Mouse (Mus musculus) right cerebral cortex, postnatal 14 days (tissue): ENCODE data around the gene Isoc2a.

Source experiments
- DNase-seq: peaks from one replicate; pipeline ENCODE4 v3.0.0; 2022

Isoc2a gene

GRCm38 (mm10) chr7:4919971-4920370 is 43.0 kb downstream of the Isoc2a start:
- DNase-seq, result no peak

- DNase-seq, result no peak
Observed at GRCm38 (mm10) chr7:4920496-4920895, 43.5 kb downstream of the Isoc2a start.

- no peak for DNase-seq
Observed at GRCm38 (mm10) chr7:4920976-4921823, 44.2 kb downstream of the Isoc2a start.

- DNase-seq, result no peak
Observed at GRCm38 (mm10) chr7:4921824-4922482, 45.0 kb downstream of the Isoc2a start, which contains the start of gene Nat14. Gene Nat14 (plus strand): TSS chr7:4922028.

GRCm38 (mm10) chr7:4922508-4922907 is 45.6 kb downstream of the Isoc2a start:
- peak; percentile 85 for DNase-seq

GRCm38 (mm10) chr7:4922931-4923565 is 46.1 kb downstream of the Isoc2a start:
- peak; percentile 79 for DNase-seq

GRCm38 (mm10) chr7:4923586-4924364 is 46.8 kb downstream of the Isoc2a start:
- peak; percentile 53 for DNase-seq

GRCm38 (mm10) chr7:4924483-4924882 is 47.5 kb downstream of the Isoc2a start:
- no peak for DNase-seq

- no peak for DNase-seq
Observed at GRCm38 (mm10) chr7:4924891-4925301, 47.9 kb downstream of the Isoc2a start.

- DNase-seq, result peak; percentile 38
Observed at GRCm38 (mm10) chr7:4925441-4926381, 48.8 kb downstream of the Isoc2a start, which contains the start of gene Ssc5d. Gene Ssc5d (plus strand): TSS chr7:4925785.

- DNase-seq, result no peak
Observed at GRCm38 (mm10) chr7:4926849-4927248, 49.9 kb downstream of the Isoc2a start.

- DNase-seq, result no peak
Observed at GRCm38 (mm10) chr7:4927711-4928110, 50.8 kb downstream of the Isoc2a start.

GRCm38 (mm10) chr7:4928323-4928722 is 51.4 kb downstream of the Isoc2a start:
- DNase-seq, result no peak

GRCm38 (mm10) chr7:4933103-4933502 is 56.1 kb downstream of the Isoc2a start:
- DNase-seq, result no peak

- DNase-seq, result no peak
Observed at GRCm38 (mm10) chr7:4934160-4934914, 57.4 kb downstream of the Isoc2a start.

- DNase-seq, result no peak
Observed at GRCm38 (mm10) chr7:4936832-4937231, 59.9 kb downstream of the Isoc2a start.

- DNase-seq, result no peak
Observed at GRCm38 (mm10) chr7:4937392-4937791, 60.4 kb downstream of the Isoc2a start.

- DNase-seq, result peak; percentile 70
Observed at GRCm38 (mm10) chr7:4938456-4938855, 61.5 kb downstream of the Isoc2a start.

GRCm38 (mm10) chr7:4940068-4940479 is 63.1 kb downstream of the Isoc2a start:
- peak; percentile 84 for DNase-seq

- DNase-seq, result no peak
Observed at GRCm38 (mm10) chr7:4942673-4943072, 65.7 kb downstream of the Isoc2a start.
